Mouse (Mus musculus) thymus, adult 2 months (tissue): ENCODE data around the gene Aifm2.

Source experiments
- CTCF ChIP-seq: fragments of 200-500 bp; IDR thresholded peaks from 2 replicates; pipeline ENCODE4 v1.5.1; 2012; ENCODE audit warnings: mild to moderate bottlenecking, control low read depth, low read length, moderate library complexity, borderline replicate concordance; ENCODE audit not compliant: control insufficient read depth, poor library complexity, insufficient read depth; ENCODE audit errors: extremely low read depth
- POLR2A ChIP-seq: fragments of 200-500 bp; IDR thresholded peaks from 2 replicates; pipeline ENCODE4 v1.6.1; 2012; ENCODE audit warnings: mild to moderate bottlenecking, low read length, control low read depth, moderate library complexity; ENCODE audit not compliant: control insufficient read depth, poor library complexity, insufficient read depth; ENCODE audit errors: extremely low read depth

GRCm38 (mm10) chr10:61695703-61696559 is 19.1 kb upstream of the Aifm2 start:
- TF ChIP-seq CTCF (no peak), POLR2A (no peak)
